Mouse (Mus musculus) intestine, embryonic 14.5 days (tissue): Measurements from ENCODE around the gene Ngp. TPM values are rescaled to one million over a fixed set of nuclear protein-coding genes. Genes with fewer than 3 reads are reported as not detected.

Experiments used
- ATAC-seq: fragments of 200-750 bp; cut with Nextera tagmentation; replicated peaks from 2 replicates; pipeline ENCODE4 v1.8.0; 2017; ENCODE audit warnings: low read depth, moderate number of reproducible peaks, moderate TSS enrichment, moderate library complexity; ENCODE audit not compliant: low FRiP score, low TSS enrichment
- DNase-seq: peaks from one replicate; pipeline ENCODE4 v3.0.0-alpha.2; 2018; ENCODE audit warnings: low spot score
- H3K27ac ChIP-seq: fragments of 300-500 bp; sonication (generic); 2 replicates; pipeline ENCODE4 v1.5.1; 2014; ENCODE audit warnings: low read depth, mild to moderate bottlenecking, control low read depth
- H3K27me3 ChIP-seq: fragments of 300-500 bp; sonication (generic); replicated peaks from 2 replicates; pipeline ENCODE4 v1.6.1; 2014; ENCODE audit warnings: low read length, control low read depth; ENCODE audit not compliant: control insufficient read depth, insufficient read depth
- H3K36me3 ChIP-seq: fragments of 300-500 bp; sonication (generic); 2 replicates; pipeline ENCODE4 v1.6.1; 2014; ENCODE audit warnings: low read length, control low read depth; ENCODE audit not compliant: control insufficient read depth, insufficient read depth
- H3K4me1 ChIP-seq: fragments of 300-500 bp; sonication (generic); replicated peaks from 2 replicates; pipeline ENCODE4 v1.6.1; 2014; ENCODE audit warnings: low read length, control low read depth, mixed read lengths; ENCODE audit not compliant: control insufficient read depth, insufficient read depth
- H3K4me2 ChIP-seq: fragments of 300-500 bp; sonication (generic); 2 replicates; pipeline ENCODE4 v1.6.1; 2014; ENCODE audit warnings: low read length
- H3K4me3 ChIP-seq: fragments of 300-500 bp; sonication (generic); 2 replicates; pipeline ENCODE4 v1.5.1; 2014; ENCODE audit warnings: low read depth, low read length, control low read depth, mixed read lengths
- H3K9ac ChIP-seq: fragments of 300-500 bp; sonication (generic); 2 replicates; pipeline ENCODE4 v1.6.1; 2014; ENCODE audit warnings: mild to moderate bottlenecking, low read length
- H3K9me3 ChIP-seq: fragments of 300-500 bp; sonication (generic); 2 replicates; pipeline ENCODE4 v1.6.1; 2016; ENCODE audit warnings: low read length, control low read depth; ENCODE audit not compliant: control insufficient read depth
- WGBS: fragments of 180-500 bp; shearing (Covaris S2); extraction: QIAGEN DNeasy Blood & Tissue Kit; methylation state at CpG from one replicate; pipeline ENCODE4 v1.1.7; 2014; 5-methylcytosine and 5-hydroxymethylcytosine counted together
- polyA plus RNA-seq: library from polyadenylated mRNA; unstranded; fragments of >200 nt; fragmentation: Nextera tagmentation; extraction: Ambion mirVana; gene quantifications from 2 replicates; pipeline ENCODE4 v1.2.1, GENCODE M21; 2014

Gene Ngp
- polyA plus RNA-seq, 1 experiment from 2014 or later, result 1.4 TPM

DNA sequence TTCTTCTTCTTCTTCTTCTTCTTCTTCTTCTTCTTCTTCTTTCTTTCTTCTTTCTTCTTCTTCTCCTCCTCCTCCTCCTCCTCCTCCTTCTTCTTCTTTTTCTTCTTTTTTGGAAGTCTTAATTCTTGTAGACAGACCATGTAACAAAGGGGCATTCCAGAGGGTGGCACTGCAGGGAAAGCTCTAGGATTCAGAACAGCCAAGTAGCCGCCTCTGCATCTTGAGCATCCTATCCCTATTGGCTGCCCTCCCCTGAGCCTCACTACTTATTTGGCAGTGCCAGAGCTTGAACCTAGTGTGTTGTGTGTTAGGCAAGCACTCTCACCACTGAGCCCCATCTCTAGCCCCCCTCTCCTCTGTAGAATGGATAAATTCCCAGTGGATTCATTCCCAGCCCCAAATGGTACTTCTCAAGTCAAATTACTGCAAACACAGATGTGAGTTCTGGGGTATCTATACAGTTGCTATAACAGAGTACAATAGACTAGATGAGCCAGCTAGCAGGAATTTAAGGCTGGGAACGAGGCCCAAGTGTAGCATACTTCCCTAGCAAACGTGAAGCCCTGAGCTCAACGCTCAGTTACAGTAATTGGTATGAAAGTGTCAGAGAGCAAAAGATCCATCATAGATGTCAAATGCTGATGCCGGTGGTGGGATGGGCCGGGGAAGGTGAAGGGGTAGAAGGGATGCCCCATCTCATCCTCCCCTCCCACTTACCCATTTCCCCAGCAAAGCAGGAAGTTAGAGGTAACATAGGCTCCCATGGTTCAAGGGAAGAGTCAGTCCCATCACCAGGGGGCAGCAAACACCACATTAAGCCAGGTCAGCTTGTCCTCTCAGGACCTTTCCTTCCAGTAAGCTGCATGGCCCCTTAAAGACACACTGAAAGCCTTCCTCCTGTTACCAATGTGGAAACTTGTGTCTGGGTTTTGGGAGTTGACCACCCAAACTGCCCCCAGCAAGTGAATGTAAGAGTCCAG is 8.3 kb upstream of the Ngp start:
- Histone ChIP-seq H3K27me3 (no peaks in the 10 kb centered on the region), H3K4me3 (no peak overlapping the region), H3K27ac (no peak overlapping the region), H3K9me3 (no peaks in the 10 kb centered on the region), H3K4me1 (peaks cover 16% of the 10 kb centered on the region), H3K4me2 (no peak overlapping the region), H3K9ac (no peak overlapping the region), H3K36me3 (0 out of 2 replicates have a peak, but pooled peaks cover under 1% of the 10 kb centered on the region)
- ATAC-seq (0 out of 2 replicates have a peak, but pooled peaks have one; percentile 26), DNase-seq (peak; percentile 89)
- WGBS, result 38% methylated on average over 6 of the region's 6 CpGs

- no peak for DNase-seq
- WGBS, result 71% methylated on average over 7 of the region's 7 CpGs
Measured at GRCm38 (mm10) chr9:110412926-110413325, 6.6 kb upstream of the Ngp start.

GRCm38 (mm10) chr9:110413785-110414184 is 5.8 kb upstream of the Ngp start:
- Histone ChIP-seq H3K9ac (no peak overlapping the region), H3K27me3 (no peaks in the 10 kb centered on the region), H3K4me2 (no peak overlapping the region), H3K4me3 (no peak overlapping the region), H3K36me3 (no peaks in the 10 kb centered on the region), H3K9me3 (no peaks in the 10 kb centered on the region), H3K4me1 (peaks cover 6% of the 10 kb centered on the region), H3K27ac (no peak overlapping the region)
- no peak for ATAC-seq
- 55% methylated on average over 9 of the region's 9 CpGs for WGBS
- peak; percentile 65 for DNase-seq

More at GRCm38 (mm10) chr9:110412926-110413325, 6.6 kb upstream of the Ngp start:
- H3K27me3 ChIP-seq, result no peaks in the 10 kb centered on the region
- H3K9me3 ChIP-seq, result no peaks in the 10 kb centered on the region
- H3K4me2 ChIP-seq, result no peak overlapping the region
- no peak overlapping the region for H3K4me3 ChIP-seq
- no peaks in the 10 kb centered on the region for H3K36me3 ChIP-seq
- H3K4me1 ChIP-seq, result peaks cover 9% of the 10 kb centered on the region
- no peak overlapping the region for H3K9ac ChIP-seq
- H3K27ac ChIP-seq, result no peak overlapping the region
- no peak for ATAC-seq

- WGBS, result 81% methylated on average over 8 of the region's 8 CpGs
- DNase-seq (no peak), ATAC-seq (no peak)
- Histone ChIP-seq H3K4me2 (no peak overlapping the region), H3K4me1 (no peaks in the 10 kb centered on the region), H3K9me3 (no peaks in the 10 kb centered on the region), H3K9ac (no peak overlapping the region), H3K36me3 (peaks cover 42% of the 10 kb centered on the region), H3K27me3 (no peaks in the 10 kb centered on the region), H3K4me3 (no peak overlapping the region), H3K27ac (no peak overlapping the region)
Measured at GRCm38 (mm10) chr9:110431241-110431640, 11.7 kb downstream of the Ngp start.

DNA sequence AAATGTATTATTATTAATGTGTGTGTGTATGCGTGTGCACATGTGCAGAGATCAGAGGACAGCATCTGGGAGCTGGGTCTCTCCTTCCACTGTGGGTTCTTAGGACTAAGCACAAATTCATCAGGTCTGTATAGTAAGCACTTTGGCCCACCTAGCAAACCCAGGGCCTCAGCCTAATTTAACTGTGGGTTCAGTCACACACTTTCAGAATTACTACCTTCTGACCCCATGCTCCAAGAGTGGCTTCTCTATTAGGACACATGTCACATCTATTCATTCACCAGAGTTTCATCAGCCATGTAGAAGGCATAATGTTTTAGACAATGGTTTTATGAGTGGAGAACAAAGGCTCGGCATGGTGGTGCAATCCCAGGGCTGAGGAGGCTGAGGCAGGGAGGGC is 13.5 kb downstream of the Ngp start:
- WGBS, result 94% methylated on average over 2 of the region's 2 CpGs

GRCm38 (mm10) chr9:110436041-110436440 is 16.5 kb downstream of the Ngp start:
- no peaks in the 10 kb centered on the region for H3K9me3 ChIP-seq
- no peak for DNase-seq
- WGBS, result 91% methylated on average over 11 of the region's 11 CpGs

More for the DNA sequence above, 13.5 kb downstream of the Ngp start:
- H3K4me2 ChIP-seq, result no peak overlapping the region
- peaks cover 37% of the 10 kb centered on the region for H3K36me3 ChIP-seq
- no peaks in the 10 kb centered on the region for H3K9me3 ChIP-seq
- H3K27me3 ChIP-seq, result no peaks in the 10 kb centered on the region
- no peak overlapping the region for H3K9ac ChIP-seq
- ATAC-seq, result no peak
- no peaks in the 10 kb centered on the region for H3K4me1 ChIP-seq
- H3K4me3 ChIP-seq, result no peak overlapping the region
- no peak for DNase-seq
- H3K27ac ChIP-seq, result no peak overlapping the region

DNA sequence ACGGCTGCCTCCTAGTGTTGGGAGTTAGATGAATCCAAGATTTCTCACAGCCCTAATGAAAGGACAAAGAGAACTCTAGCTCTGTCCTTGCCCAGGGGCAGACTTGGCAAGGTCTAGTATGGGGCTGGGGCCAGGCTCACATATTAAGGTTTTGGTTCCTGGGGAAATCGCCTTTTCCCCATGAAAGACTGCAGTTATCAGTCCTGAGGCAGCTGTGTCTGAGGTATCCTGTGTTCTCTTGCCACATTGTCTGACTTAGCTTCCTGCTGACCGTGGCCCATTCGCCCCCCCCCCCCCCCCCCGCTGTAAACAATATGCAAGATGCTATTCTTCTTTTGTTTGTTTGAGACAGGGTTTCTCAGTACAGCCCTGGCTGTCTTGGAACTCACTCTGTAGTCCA is 20.5 kb downstream of the Ngp start:
- Histone ChIP-seq H3K4me3 (no peak overlapping the region), H3K27me3 (no peaks in the 10 kb centered on the region), H3K4me1 (no peaks in the 10 kb centered on the region), H3K4me2 (no peak overlapping the region), H3K27ac (no peak overlapping the region), H3K36me3 (peaks cover 22% of the 10 kb centered on the region), H3K9me3 (no peaks in the 10 kb centered on the region), H3K9ac (no peak overlapping the region)
- no peak for DNase-seq
- WGBS, result 65% methylated on average over 5 of the region's 5 CpGs
- no peak for ATAC-seq

More at GRCm38 (mm10) chr9:110436041-110436440, 16.5 kb downstream of the Ngp start:
- Histone ChIP-seq H3K4me3 (no peak overlapping the region), H3K27me3 (no peaks in the 10 kb centered on the region), H3K27ac (no peak overlapping the region), H3K9ac (no peak overlapping the region), H3K36me3 (peaks cover 20% of the 10 kb centered on the region), H3K4me1 (no peaks in the 10 kb centered on the region), H3K4me2 (no peak overlapping the region)
- no peak for ATAC-seq

GRCm38 (mm10) chr9:110440559-110440958 is 21.0 kb downstream of the Ngp start:
- H3K27ac ChIP-seq, result no peak overlapping the region
- H3K27me3 ChIP-seq, result no peaks in the 10 kb centered on the region
- no peak for DNase-seq
- no peak overlapping the region for H3K9ac ChIP-seq
- no peak overlapping the region for H3K4me3 ChIP-seq
- WGBS, result 88% methylated on average over 6 of the region's 6 CpGs
- peaks cover 17% of the 10 kb centered on the region for H3K36me3 ChIP-seq
- no peak for ATAC-seq
- H3K4me1 ChIP-seq, result no peaks in the 10 kb centered on the region
- H3K9me3 ChIP-seq, result no peaks in the 10 kb centered on the region
- no peak overlapping the region for H3K4me2 ChIP-seq
